Mouse (Mus musculus): ENCODE data around the gene A030003K21Rik. TPM values are rescaled to one million over a fixed set of nuclear protein-coding genes. Genes with fewer than 3 reads are reported as not detected.
A peak's percentile ranks its signal among the peaks of the same experiment; 100 is the strongest.
"Not testable (repeated sequence)": the region's sequence is repeated elsewhere in the genome, so short reads cannot be mapped to it uniquely, and the experiment has no call there.

A030003K21Rik gene
- polyA plus RNA-seq (2015; fragmentation: Nextera tagmentation; extraction: Ambion mirVana) = not detected in 2 replicates

GRCm38 (mm10) chr1:82943295-82943694 is at the start of gene A030003K21Rik:
Gene A030003K21Rik, minus strand, starts transcription at chr1:82943388.
- not testable (repeated sequence) for H3K27me3 ChIP-seq (ENCODE audit: control insufficient read depth, insufficient read depth, low read length); H3K27ac ChIP-seq (ENCODE audit: low read length); H3K4me3 ChIP-seq (ENCODE audit: low read length); H3K4me2 ChIP-seq (ENCODE audit: low read depth, low read length); H3K9ac ChIP-seq (ENCODE audit: low read length); ATAC-seq (replicated peaks; ENCODE audit: extremely low read depth, insufficient read depth, low FRiP score); H3K4me1 ChIP-seq (ENCODE audit: control insufficient read depth, insufficient read depth, low read length); H3K36me3 ChIP-seq (ENCODE audit: control insufficient read depth, insufficient read depth)
- H3K9me3 ChIP-seq (replicated peaks; ENCODE audit: control insufficient read depth, low read length) = peaks cover 11% of the 10 kb centered on the region; the same call in 1 of the 2 replicates
- WGBS = no CpG with 5 or more reads among the region's 6 CpGs

GRCm38 (mm10) chr1:82992093-82992492 is 48.9 kb upstream of the A030003K21Rik start:
- WGBS = 89% methylated on average over 6 of the region's 6 CpGs
- no peak overlapping the region for H3K4me3 ChIP-seq (ENCODE audit: low read length)
- ATAC-seq (replicated peaks; ENCODE audit: extremely low read depth, insufficient read depth, low FRiP score) = no peak
- H3K27me3 ChIP-seq (ENCODE audit: control insufficient read depth, insufficient read depth, low read length) = no peaks in the 10 kb centered on the region
- H3K27ac ChIP-seq (ENCODE audit: low read length) = no peak overlapping the region
- H3K4me2 ChIP-seq (ENCODE audit: low read depth, low read length) = no peak overlapping the region
- no peaks in the 10 kb centered on the region for H3K9me3 ChIP-seq (replicated peaks; ENCODE audit: control insufficient read depth, low read length)
- no peaks in the 10 kb centered on the region for H3K36me3 ChIP-seq (ENCODE audit: control insufficient read depth, insufficient read depth)
- H3K4me1 ChIP-seq (ENCODE audit: control insufficient read depth, insufficient read depth, low read length) = no peaks in the 10 kb centered on the region
- no peak overlapping the region for H3K9ac ChIP-seq (ENCODE audit: low read length)

GRCm38 (mm10) chr1:82991596-82991995 is 48.4 kb upstream of the A030003K21Rik start:
- no peak overlapping the region for H3K9ac ChIP-seq (ENCODE audit: low read length)
- no peak overlapping the region for H3K4me3 ChIP-seq (ENCODE audit: low read length)
- no peaks in the 10 kb centered on the region for H3K27me3 ChIP-seq (ENCODE audit: control insufficient read depth, insufficient read depth, low read length)
- no peaks in the 10 kb centered on the region for H3K4me1 ChIP-seq (ENCODE audit: control insufficient read depth, insufficient read depth, low read length)
- H3K36me3 ChIP-seq (ENCODE audit: control insufficient read depth, insufficient read depth) = no peaks in the 10 kb centered on the region
- ATAC-seq (replicated peaks; ENCODE audit: extremely low read depth, insufficient read depth, low FRiP score) = no peak
- H3K27ac ChIP-seq (ENCODE audit: low read length) = no peak overlapping the region
- 85% methylated on average over 3 of the region's 3 CpGs for WGBS
- H3K4me2 ChIP-seq (ENCODE audit: low read depth, low read length) = no peak overlapping the region
- H3K9me3 ChIP-seq (replicated peaks; ENCODE audit: control insufficient read depth, low read length) = no peaks in the 10 kb centered on the region

- Histone ChIP-seq H3K4me2 (ENCODE audit: low read depth, low read length) (no peak overlapping the region), H3K9ac (ENCODE audit: low read length) (no peak overlapping the region)
- 50% methylated on average over 4 of the region's 4 CpGs for WGBS
These were observed 47.9 kb upstream of the A030003K21Rik start for GRCm38 (mm10) chr1:82991062-82991461.

GRCm38 (mm10) chr1:82987530-82988198 is 44.5 kb upstream of the A030003K21Rik start:
- H3K9me3 ChIP-seq (replicated peaks; ENCODE audit: control insufficient read depth, low read length) = peaks cover 6% of the 10 kb centered on the region
- peak; percentile 41; the same call in 1 of the 2 replicates for ATAC-seq (replicated peaks; ENCODE audit: extremely low read depth, insufficient read depth, low FRiP score)

More at GRCm38 (mm10) chr1:82991062-82991461, 47.9 kb upstream of the A030003K21Rik start:
- Histone ChIP-seq H3K4me3 (ENCODE audit: low read length) (no peak overlapping the region), H3K4me1 (ENCODE audit: control insufficient read depth, insufficient read depth, low read length) (no peaks in the 10 kb centered on the region), H3K27ac (ENCODE audit: low read length) (no peak overlapping the region), H3K27me3 (ENCODE audit: control insufficient read depth, insufficient read depth, low read length) (no peaks in the 10 kb centered on the region), H3K9me3 (replicated peaks; ENCODE audit: control insufficient read depth, low read length) (no peaks in the 10 kb centered on the region), H3K36me3 (ENCODE audit: control insufficient read depth, insufficient read depth) (no peaks in the 10 kb centered on the region)
- no peak for ATAC-seq (replicated peaks; ENCODE audit: extremely low read depth, insufficient read depth, low FRiP score)

GRCm38 (mm10) chr1:82986738-82987137 is 43.5 kb upstream of the A030003K21Rik start:
- ATAC-seq (replicated peaks; ENCODE audit: extremely low read depth, insufficient read depth, low FRiP score) = no peak

More at GRCm38 (mm10) chr1:82987530-82988198, 44.5 kb upstream of the A030003K21Rik start:
- no peak overlapping the region for H3K9ac ChIP-seq (ENCODE audit: low read length)
- H3K4me3 ChIP-seq (ENCODE audit: low read length) = no peak overlapping the region
- H3K36me3 ChIP-seq (ENCODE audit: control insufficient read depth, insufficient read depth) = no peaks in the 10 kb centered on the region
- H3K4me1 ChIP-seq (ENCODE audit: control insufficient read depth, insufficient read depth, low read length) = no peaks in the 10 kb centered on the region
- no peaks in the 10 kb centered on the region for H3K27me3 ChIP-seq (ENCODE audit: control insufficient read depth, insufficient read depth, low read length)
- WGBS = 22% methylated on average over 4 of the region's 4 CpGs
- H3K4me2 ChIP-seq (ENCODE audit: low read depth, low read length) = no peak overlapping the region
- no peak overlapping the region for H3K27ac ChIP-seq (ENCODE audit: low read length)

GRCm38 (mm10) chr1:82977840-82978239 is 34.7 kb upstream of the A030003K21Rik start:
- Histone ChIP-seq H3K4me2 (ENCODE audit: low read depth, low read length) (no peak overlapping the region), H3K4me3 (ENCODE audit: low read length) (no peak overlapping the region), H3K36me3 (ENCODE audit: control insufficient read depth, insufficient read depth) (no peaks in the 10 kb centered on the region), H3K9ac (ENCODE audit: low read length) (no peak overlapping the region), H3K4me1 (ENCODE audit: control insufficient read depth, insufficient read depth, low read length) (peaks cover 5% of the 10 kb centered on the region; the same call in 1 of the 2 replicates), H3K27me3 (ENCODE audit: control insufficient read depth, insufficient read depth, low read length) (no peaks in the 10 kb centered on the region), H3K27ac (ENCODE audit: low read length) (no peak overlapping the region), H3K9me3 (replicated peaks; ENCODE audit: control insufficient read depth, low read length) (no peaks in the 10 kb centered on the region)
- no peak for ATAC-seq (replicated peaks; ENCODE audit: extremely low read depth, insufficient read depth, low FRiP score)

More at GRCm38 (mm10) chr1:82986738-82987137, 43.5 kb upstream of the A030003K21Rik start:
- Histone ChIP-seq H3K4me3 (ENCODE audit: low read length) (no peak overlapping the region), H3K27ac (ENCODE audit: low read length) (no peak overlapping the region), H3K27me3 (ENCODE audit: control insufficient read depth, insufficient read depth, low read length) (no peaks in the 10 kb centered on the region), H3K9ac (ENCODE audit: low read length) (no peak overlapping the region), H3K36me3 (ENCODE audit: control insufficient read depth, insufficient read depth) (no peaks in the 10 kb centered on the region), H3K4me2 (ENCODE audit: low read depth, low read length) (no peak overlapping the region), H3K4me1 (ENCODE audit: control insufficient read depth, insufficient read depth, low read length) (no peaks in the 10 kb centered on the region), H3K9me3 (replicated peaks; ENCODE audit: control insufficient read depth, low read length) (peaks cover 6% of the 10 kb centered on the region)
- WGBS = 83% methylated on average over 6 of the region's 6 CpGs

GRCm38 (mm10) chr1:82975750-82976149 is 32.6 kb upstream of the A030003K21Rik start:
- no peak overlapping the region for H3K27ac ChIP-seq (ENCODE audit: low read length)
- H3K4me3 ChIP-seq (ENCODE audit: low read length) = no peak overlapping the region
- ATAC-seq (replicated peaks; ENCODE audit: extremely low read depth, insufficient read depth, low FRiP score) = no peak
- peaks cover 17% of the 10 kb centered on the region for H3K4me1 ChIP-seq (ENCODE audit: control insufficient read depth, insufficient read depth, low read length)
- H3K36me3 ChIP-seq (ENCODE audit: control insufficient read depth, insufficient read depth) = no peaks in the 10 kb centered on the region
- 68% methylated on average over 5 of the region's 5 CpGs for WGBS
- no peaks in the 10 kb centered on the region for H3K27me3 ChIP-seq (ENCODE audit: control insufficient read depth, insufficient read depth, low read length)
- H3K9me3 ChIP-seq (replicated peaks; ENCODE audit: control insufficient read depth, low read length) = no peaks in the 10 kb centered on the region
- no peak overlapping the region for H3K9ac ChIP-seq (ENCODE audit: low read length)
- no peak overlapping the region for H3K4me2 ChIP-seq (ENCODE audit: low read depth, low read length)

GRCm38 (mm10) chr1:82974342-82974741 is 31.2 kb upstream of the A030003K21Rik start:
- no peak overlapping the region for H3K4me2 ChIP-seq (ENCODE audit: low read depth, low read length)
- no peaks in the 10 kb centered on the region for H3K9me3 ChIP-seq (replicated peaks; ENCODE audit: control insufficient read depth, low read length)
- no peaks in the 10 kb centered on the region for H3K27me3 ChIP-seq (ENCODE audit: control insufficient read depth, insufficient read depth, low read length)
- H3K27ac ChIP-seq (ENCODE audit: low read length) = no peak overlapping the region
- H3K4me1 ChIP-seq (ENCODE audit: control insufficient read depth, insufficient read depth, low read length) = peaks cover 17% of the 10 kb centered on the region
- H3K9ac ChIP-seq (ENCODE audit: low read length) = no peak overlapping the region
- 65% methylated on average over 9 of the region's 9 CpGs for WGBS
- H3K4me3 ChIP-seq (ENCODE audit: low read length) = no peak overlapping the region
- no peaks in the 10 kb centered on the region for H3K36me3 ChIP-seq (ENCODE audit: control insufficient read depth, insufficient read depth)
- peak; percentile 63; the same call in 1 of the 2 replicates for ATAC-seq (replicated peaks; ENCODE audit: extremely low read depth, insufficient read depth, low FRiP score)
